Mouse (Mus musculus) CH12.LX (cell line): ENCODE results near the gene Hist1h3e. TPM values are rescaled to one million over a fixed set of nuclear protein-coding genes. Genes with fewer than 3 reads are reported as not detected.

Experiments used
- DNase-seq: peaks from one replicate; pipeline ENCODE4 v3.0.0-alpha.2; 2013; ENCODE audit errors: extremely low read depth
- H3K27ac ChIP-seq: 2 replicates; pipeline ENCODE4 v1.5.1; 2012; ENCODE audit warnings: low read depth, mild to moderate bottlenecking, control low read depth, moderate library complexity; ENCODE audit not compliant: insufficient read depth
- H3K27me3 ChIP-seq: replicated peaks from 2 replicates; pipeline ENCODE3; 2012; ENCODE audit warnings: inconsistent platforms
- H3K36me3 ChIP-seq, 2 experiments: replicated peaks in 1 of 2; 2 replicates each; pipeline versions ENCODE3 to v1.6.1; 2012; ENCODE audit warnings: inconsistent platforms in 1 of 2, low read length in 1 of 2, mild to moderate bottlenecking in 1 of 2, mixed read lengths in 1 of 2, moderate library complexity in 1 of 2; ENCODE audit not compliant: control insufficient read depth in 1 of 2, insufficient read depth in 1 of 2
- H3K4me1 ChIP-seq, 2 experiments: 2 replicates each; pipeline ENCODE4 v1.6.1; 2012; ENCODE audit warnings: inconsistent platforms in 1 of 2, moderate library complexity in 1 of 2; ENCODE audit not compliant: insufficient read depth in 2 of 2, control insufficient read depth in 1 of 2
- H3K4me2 ChIP-seq: 2 replicates; pipeline ENCODE4 v1.6.1; 2012; ENCODE audit warnings: low read depth, mild to moderate bottlenecking, control low read depth; ENCODE audit not compliant: poor library complexity, insufficient read depth, severe bottlenecking
- H3K4me3 ChIP-seq, 3 experiments: fragments of 150-350 bp in 1 of 3; sonication (generic) in 1 of 3; replicated peaks in 1 of 3; 2 replicates each; pipeline versions ENCODE3 to v1.5.1; 2011 to 2012; ENCODE audit warnings: low read depth in 2 of 3, low read length in 2 of 3, mild to moderate bottlenecking in 2 of 3, moderate library complexity in 2 of 3, control low read depth in 1 of 3, improper control_type of control experiment in 1 of 3, inconsistent platforms in 1 of 3, mixed read lengths in 1 of 3; ENCODE audit not compliant: poor library complexity in 1 of 3
- H3K79me2 ChIP-seq: replicated peaks from 2 replicates; pipeline ENCODE4 v1.6.1; 2012; ENCODE audit warnings: mild to moderate bottlenecking, moderate library complexity; ENCODE audit not compliant: control insufficient read depth, poor library complexity, insufficient read depth, severe bottlenecking; ENCODE audit errors: extremely low read depth
- H3K9ac ChIP-seq: 2 replicates; pipeline ENCODE4 v1.6.1; 2012; ENCODE audit warnings: low read depth, mild to moderate bottlenecking, control low read depth, moderate library complexity; ENCODE audit not compliant: insufficient read depth
- H3K9me3 ChIP-seq: replicated peaks from 2 replicates; pipeline ENCODE3; 2012; ENCODE audit warnings: low read length, inconsistent platforms, mixed read lengths
- CHD1 ChIP-seq: IDR thresholded peaks from 2 replicates; pipeline ENCODE4 v1.6.1; 2012; ENCODE audit warnings: low read depth, low read length, improper control_type of control experiment, inconsistent platforms
- CHD2 ChIP-seq: IDR thresholded peaks from 2 replicates; pipeline ENCODE4 v1.6.1; 2011; ENCODE audit warnings: low read length, improper control_type of control experiment
- CTCF ChIP-seq, 2 experiments: IDR thresholded peaks in 1 of 2; conservative IDR thresholded peaks in 1 of 2; 2 replicates each; pipeline ENCODE4 v1.5.1; 2011 to 2012; ENCODE audit warnings: low read depth in 2 of 2, low read length in 2 of 2, improper control_type of control experiment in 1 of 2, inconsistent platforms in 1 of 2, mild to moderate bottlenecking in 1 of 2, moderate library complexity in 1 of 2
- E2F4 ChIP-seq: IDR thresholded peaks from 2 replicates; pipeline ENCODE4 v1.6.1; 2011; ENCODE audit warnings: low read depth, low read length, improper control_type of control experiment; ENCODE audit not compliant: insufficient replicate concordance
- ELF1 ChIP-seq: IDR thresholded peaks from 2 replicates; pipeline ENCODE4 v1.6.1; 2014; ENCODE audit warnings: low read depth, mild to moderate bottlenecking, inconsistent platforms, low read length, improper control_type of control experiment
- EP300 ChIP-seq: IDR thresholded peaks from 2 replicates; pipeline ENCODE4 v1.6.1; 2011; ENCODE audit warnings: low read length, improper control_type of control experiment
- ETS1 ChIP-seq: conservative IDR thresholded peaks from 2 replicates; pipeline ENCODE4 v1.6.1; 2012; ENCODE audit warnings: low read depth, mild to moderate bottlenecking, inconsistent platforms, low read length, improper control_type of control experiment, moderate library complexity
- GABPA ChIP-seq: IDR thresholded peaks from 2 replicates; pipeline ENCODE4 v1.6.1; 2012; ENCODE audit warnings: low read depth, low read length, improper control_type of control experiment, inconsistent platforms; ENCODE audit not compliant: insufficient replicate concordance
- HCFC1 ChIP-seq: IDR thresholded peaks from 2 replicates; pipeline ENCODE4 v1.6.1; 2012; ENCODE audit warnings: low read depth, mild to moderate bottlenecking, inconsistent platforms, low read length, improper control_type of control experiment
- IRF4 ChIP-seq: IDR thresholded peaks from 2 replicates; pipeline ENCODE4 v1.6.1; 2014; ENCODE audit warnings: low read depth, mild to moderate bottlenecking, inconsistent platforms, low read length, improper control_type of control experiment
- JUN ChIP-seq: IDR thresholded peaks from 2 replicates; pipeline ENCODE4 v1.6.1; 2011; ENCODE audit warnings: low read depth, mild to moderate bottlenecking, low read length, improper control_type of control experiment, moderate library complexity; ENCODE audit not compliant: insufficient read depth
- JUND ChIP-seq: conservative IDR thresholded peaks from 2 replicates; pipeline ENCODE4 v1.6.1; 2011; ENCODE audit warnings: low read depth, low read length, improper control_type of control experiment
- KAT2A ChIP-seq: IDR thresholded peaks from 2 replicates; pipeline ENCODE4 v1.6.1; 2012; ENCODE audit warnings: low read length, improper control_type of control experiment, inconsistent platforms; ENCODE audit not compliant: insufficient replicate concordance
- MAFK ChIP-seq: IDR thresholded peaks from 2 replicates; pipeline ENCODE4 v1.6.1; 2011; ENCODE audit warnings: low read length, improper control_type of control experiment; ENCODE audit not compliant: insufficient replicate concordance
- MAX ChIP-seq: IDR thresholded peaks from 2 replicates; pipeline ENCODE4 v1.6.1; 2011; ENCODE audit warnings: low read length, improper control_type of control experiment
- MAZ ChIP-seq: IDR thresholded peaks from 2 replicates; pipeline ENCODE4 v1.6.1; 2012; ENCODE audit warnings: low read depth, mild to moderate bottlenecking, inconsistent platforms, low read length, improper control_type of control experiment, moderate library complexity
- MEF2A ChIP-seq: IDR thresholded peaks from 2 replicates; pipeline ENCODE4 v1.6.1; 2014; ENCODE audit warnings: low read depth, mild to moderate bottlenecking, inconsistent platforms, low read length, improper control_type of control experiment, borderline replicate concordance
- MXI1 ChIP-seq: IDR thresholded peaks from 2 replicates; pipeline ENCODE4 v1.6.1; 2011; ENCODE audit warnings: mild to moderate bottlenecking, low read depth, low read length, improper control_type of control experiment
- MYC ChIP-seq: IDR thresholded peaks from 2 replicates; pipeline ENCODE4 v1.6.1; 2011; ENCODE audit warnings: low read depth, mild to moderate bottlenecking, improper control_type of control experiment, low read length
- NELFE ChIP-seq: IDR thresholded peaks from 2 replicates; pipeline ENCODE4 v1.6.1; 2011; ENCODE audit warnings: low read depth, low read length, improper control_type of control experiment
- NRF1 ChIP-seq: IDR thresholded peaks from 2 replicates; pipeline ENCODE4 v1.6.1; 2014; ENCODE audit warnings: low read depth, mild to moderate bottlenecking, inconsistent platforms, low read length, improper control_type of control experiment, moderate library complexity
- PAX5 ChIP-seq: IDR thresholded peaks from 2 replicates; pipeline ENCODE4 v1.6.1; 2012; ENCODE audit warnings: low read length, inconsistent platforms, mixed read lengths
- POLR2A ChIP-seq: IDR thresholded peaks from 2 replicates; pipeline ENCODE4 v1.6.1; 2011; ENCODE audit warnings: low read depth, mild to moderate bottlenecking, improper control_type of control experiment, low read length
- POLR2AphosphoS2 ChIP-seq: IDR thresholded peaks from 2 replicates; pipeline ENCODE4 v1.6.1; 2011; ENCODE audit warnings: low read depth, low read length, improper control_type of control experiment
- RAD21 ChIP-seq: IDR thresholded peaks from 2 replicates; pipeline ENCODE4 v1.6.1; 2011; ENCODE audit warnings: low read depth, mild to moderate bottlenecking, low read length, improper control_type of control experiment, moderate library complexity
- RCOR1 ChIP-seq: conservative IDR thresholded peaks from 2 replicates; pipeline ENCODE4 v1.6.1; 2012; ENCODE audit warnings: low read depth, mild to moderate bottlenecking, inconsistent platforms, low read length, improper control_type of control experiment
- SIN3A ChIP-seq: IDR thresholded peaks from 2 replicates; pipeline ENCODE4 v1.6.1; 2012; ENCODE audit warnings: low read length, improper control_type of control experiment, inconsistent platforms
- SMC3 ChIP-seq: IDR thresholded peaks from 2 replicates; pipeline ENCODE4 v1.6.1; 2011; ENCODE audit warnings: low read depth, low read length, improper control_type of control experiment
- TBP ChIP-seq: conservative IDR thresholded peaks from 2 replicates; pipeline ENCODE4 v1.6.1; 2011; ENCODE audit warnings: low read depth, low read length, improper control_type of control experiment
- TCF12 ChIP-seq: IDR thresholded peaks from 2 replicates; pipeline ENCODE4 v1.6.1; 2014; ENCODE audit warnings: low read depth, mild to moderate bottlenecking, inconsistent platforms, low read length, improper control_type of control experiment
- UBTF ChIP-seq: IDR thresholded peaks from 2 replicates; pipeline ENCODE4 v1.6.1; 2012; ENCODE audit warnings: low read depth, mild to moderate bottlenecking, inconsistent platforms, low read length, improper control_type of control experiment, moderate library complexity
- USF1 ChIP-seq: IDR thresholded peaks from 2 replicates; pipeline ENCODE4 v1.6.1; 2014; ENCODE audit warnings: low read depth, mild to moderate bottlenecking, inconsistent platforms, low read length, improper control_type of control experiment
- USF2 ChIP-seq: conservative IDR thresholded peaks from 2 replicates; pipeline ENCODE4 v1.6.1; 2011; ENCODE audit warnings: low read depth, low read length, improper control_type of control experiment
- ZC3H11A ChIP-seq: IDR thresholded peaks from 2 replicates; pipeline ENCODE4 v1.6.1; 2012; ENCODE audit warnings: low read depth, mild to moderate bottlenecking, inconsistent platforms, low read length, improper control_type of control experiment
- ZKSCAN1 ChIP-seq: IDR thresholded peaks from 2 replicates; pipeline ENCODE4 v1.6.1; 2012; ENCODE audit warnings: low read depth, inconsistent platforms, low read length, improper control_type of control experiment, borderline replicate concordance
- ZMIZ1 ChIP-seq: IDR thresholded peaks from 2 replicates; pipeline ENCODE4 v1.6.1; 2012; ENCODE audit warnings: low read depth, mild to moderate bottlenecking, inconsistent platforms, low read length, improper control_type of control experiment
- ZNF384 ChIP-seq: IDR thresholded peaks from 2 replicates; pipeline ENCODE4 v1.6.1; 2012; ENCODE audit warnings: low read depth, low read length, improper control_type of control experiment, inconsistent platforms
- dilution Hi-C: fragments of 300-500 bp; cut with MboI; formaldehyde crosslinking; loops from 2 replicates; pipeline ENCODE4 v1.14.3; 2020; ENCODE audit warnings: low sequenced_read_pairs; ENCODE audit not compliant: extremely low pct_unique_long_range_greater_than_20kb, extremely low pct_ligation_motif_present
- in situ Hi-C: fragments of 300-500 bp; cut with MboI; formaldehyde crosslinking; loops from 3 replicates; pipeline ENCODE4 v1.14.3; 2019; ENCODE audit warnings: low sequenced_read_pairs, low pct_ligation_motif_present, low pct_unique_long_range_greater_than_20kb, mixed read lengths
- polyA plus RNA-seq: library from polyadenylated mRNA; unstranded; fragments of >175 nt; gene quantifications from 2 replicates; pipeline ENCODE4 v1.2.1, GENCODE M21; 2012; ENCODE audit warnings: low read depth; ENCODE audit not compliant: insufficient read length
- total RNA-seq, 2 experiments: library from RNA; depleted of rRNA; stranded (reverse); fragments of 300-350 nt in 1 of 2; fragments of >200 nt in 1 of 2; gene quantifications; 2 replicates each; pipeline ENCODE4 v1.2.3; 2012 to 2014

The Hist1h3e gene
- total and polyA plus RNA-seq, 3 experiments, result 3.1 to 1,484 (median 24.2) TPM

- dilution Hi-C loops, result no loop called here
- Histone ChIP-seq H3K79me2 (no peaks in the 10 kb centered on the region), H3K9me3 (no peaks in the 10 kb centered on the region), H3K27ac (peak overlapping the region; percentile 83), H3K36me3 (no peaks in the 10 kb centered on the region), H3K27me3 (no peaks in the 10 kb centered on the region), H3K9ac (peak overlapping the region; percentile 73), H3K4me3 (peak overlapping the region; percentile 3 to 54 (median 50)), H3K4me1 (peaks cover 4 to 28% of the 10 kb centered on the region in 2 experiments; a peak in 3 of 4 replicates), H3K4me2 (peak overlapping the region; percentile 65)
- in situ Hi-C loops, result loop anchor here (25.0 kb wide), 1 partner anchor 1818 kb away; the partner anchor contains the start of gene Hist1h4j
- peak; percentile 92 for DNase-seq
- TF ChIP-seq EP300 (no peak), MAX (no peak), HCFC1 (peak; percentile 71), RCOR1 (peak; percentile 95), JUND (no peak; the same call in 1 of the 2 replicates), CHD1 (peak; percentile 98), ZC3H11A (no peak), SMC3 (no peak), ZKSCAN1 (no peak; the same call in 1 of the 2 replicates), TCF12 (peak; percentile 99), ETS1 (peak; percentile 24; the same call in 1 of the 2 replicates), ZMIZ1 (peak; percentile 100), KAT2A (0 out of 2 replicates have a peak, but pooled peaks have one; percentile 45), RAD21 (no peak), CTCF (conservative IDR thresholded peaks at IDR 0.05 in 1 of 2, IDR thresholded peaks at IDR 0.05 in 1 of 2; ENCODE audit: low read depth in 2 of 2, low read length in 2 of 2) (no peak), POLR2AphosphoS2 (peak; percentile 100), MAFK (no peak; the same call in 1 of the 2 replicates), MAZ (peak; percentile 64), TBP (peak; percentile 99), POLR2A (peak; percentile 95), PAX5 (no peak), UBTF (peak; percentile 97), NRF1 (0 out of 2 replicates have a peak, but pooled peaks have one; percentile 37), JUN (no peak), USF1 (no peak), SIN3A (peak; percentile 90), IRF4 (peak; percentile 60; the same call in 1 of the 2 replicates), CHD2 (no peak; the same call in 1 of the 2 replicates), ELF1 (0 out of 2 replicates have a peak, but pooled peaks have one; percentile 36), NELFE (peak; percentile 100), MYC (no peak; the same call in 1 of the 2 replicates), GABPA (no peak), USF2 (peak; percentile 70), MEF2A (peak; percentile 58), MXI1 (peak; percentile 41; the same call in 1 of the 2 replicates), E2F4 (peak; percentile 74; the same call in 1 of the 2 replicates), ZNF384 (no peak)
Observed at GRCm38 (mm10) chr13:23554925-23555838, 7.0 kb downstream of the Hist1h3e start.
